9 mouse cellular contexts compared by ENCODE assay signal in the genomic region with DNA sequence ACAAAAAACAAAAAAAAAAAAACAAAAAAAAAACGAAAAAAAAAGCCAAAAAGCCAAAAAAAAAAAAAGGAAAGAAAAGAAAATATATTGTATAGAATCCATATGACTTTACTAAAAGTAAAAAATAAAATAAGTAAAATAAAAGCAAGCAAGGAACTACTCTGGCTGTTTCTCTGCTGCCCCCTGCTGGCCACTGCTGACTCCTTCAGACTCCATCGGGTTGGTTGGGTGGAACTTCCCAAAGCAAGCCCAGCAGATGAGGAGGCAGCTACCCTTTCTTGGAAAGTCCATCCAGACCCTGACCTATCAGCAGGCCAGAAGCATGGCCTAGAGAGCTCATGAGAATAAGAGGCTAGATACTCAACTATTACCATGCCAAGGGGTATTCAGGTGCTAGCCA. TPM values are rescaled to one million over a fixed set of nuclear protein-coding genes. Genes with fewer than 3 reads are reported as not detected.
A peak's percentile ranks its signal among the peaks of the same experiment; 100 is the strongest.
DNase-seq lines count a peak whose midpoint lies in the region; ATAC-seq and TF ChIP-seq lines count a peak whose summit lies in the region.
"Had no signal": no experiment of that assay in that cellular context is flagged by ENCODE, and none has a peak within 500 bp of the region (broad histone marks: within the 10 kb centered on the region; RNA-seq: fewer than 3 reads in every experiment).

No protein-coding gene starts in this region.

- no peak overlapping the region for H3K27ac ChIP-seq in hindbrain, embryonic 14.5 days
- no peak overlapping the region for H3K27ac ChIP-seq in limb, embryonic 14.5 days (replicated peaks; ENCODE audit: low read depth, low read length)

- no peak for TF ChIP-seq POLR2A in limb, embryonic 14.5 days (IDR thresholded peaks at IDR 0.05; ENCODE audit: borderline replicate concordance, extremely low read depth, insufficient read depth, insufficient read length)

- no peak overlapping the region for H3K9ac ChIP-seq in hindbrain, embryonic 14.5 days
- H3K9ac ChIP-seq in limb, embryonic 14.5 days (ENCODE audit: low read depth, low read length, severe bottlenecking): no peak overlapping the region

- H3K4me2 ChIP-seq in hindbrain, embryonic 14.5 days (replicated peaks): no peak overlapping the region
- H3K4me2 ChIP-seq in limb, embryonic 14.5 days (replicated peaks; ENCODE audit: low read depth, low read length, severe bottlenecking): no peak overlapping the region

- no peak overlapping the region for H3K4me3 ChIP-seq in hindbrain, embryonic 14.5 days (replicated peaks; ENCODE audit: low read length)
- H3K4me3 ChIP-seq in limb, embryonic 14.5 days (replicated peaks; ENCODE audit: low read length): no peak overlapping the region
- H3K4me3 ChIP-seq: erythroblast, embryonic 14.5 days had no signal

- 0 out of 2 replicates have a peak, but pooled peaks cover 7% of the 10 kb centered on the region for H3K27me3 ChIP-seq in hindbrain, embryonic 14.5 days (ENCODE audit: control insufficient read depth, insufficient read depth, low read length)
- H3K27me3 ChIP-seq in limb, embryonic 14.5 days (ENCODE audit: control insufficient read depth, insufficient read depth, low read length): no peaks in the 10 kb centered on the region

- peak; percentile 75 for DNase-seq in layer of hippocampus, adult 11-12 months (ENCODE audit: low spot score)
- no peak for DNase-seq in layer of hippocampus, adult 9-10 months (ENCODE audit: low spot score)
- DNase-seq in ZHBTc4 (ENCODE audit: low read depth, low spot score): peak; percentile 77
- DNase-seq in hindbrain, embryonic 14.5 days (ENCODE audit: low spot score): peak; percentile 83
- DNase-seq in limb, embryonic 14.5 days (ENCODE audit: low spot score): peak; percentile 84
- DNase-seq in retina, embryonic 14.5 days (ENCODE audit: low spot score): peak; percentile 88
- DNase-seq in thymus, postnatal 36 days: peak; percentile 62 to 64

- no peaks in the 10 kb centered on the region for H3K36me3 ChIP-seq in hindbrain, embryonic 14.5 days (replicated peaks; ENCODE audit: control insufficient read depth, insufficient read depth)
- no peaks in the 10 kb centered on the region for H3K36me3 ChIP-seq in limb, embryonic 14.5 days (ENCODE audit: control insufficient read depth, insufficient read depth, low read length)

- 0% methylated on average over 2 of the region's 2 CpGs for WGBS in hindbrain, embryonic 14.5 days
- WGBS in limb, embryonic 14.5 days: 10% methylated on average over 2 of the region's 2 CpGs

- H3K4me1 ChIP-seq in hindbrain, embryonic 14.5 days (replicated peaks; ENCODE audit: control insufficient read depth, insufficient read depth, low read length): no peaks in the 10 kb centered on the region
- H3K4me1 ChIP-seq in limb, embryonic 14.5 days (ENCODE audit: control insufficient read depth, insufficient read depth, low read length): no peaks in the 10 kb centered on the region

- peak; percentile 51; the same call in 1 of the 2 replicates for ATAC-seq in common myeloid progenitor, adult 5-6 weeks (replicated peaks; ENCODE audit: low read depth, poor library complexity, severe bottlenecking)
- no peak for ATAC-seq in hindbrain, embryonic 14.5 days (ENCODE audit: low FRiP score)
- peak; percentile 53; the same call in 1 of the 2 replicates for ATAC-seq in limb, embryonic 14.5 days (ENCODE audit: low FRiP score, low read depth)

- no peaks in the 10 kb centered on the region for H3K9me3 ChIP-seq in hindbrain, embryonic 14.5 days (ENCODE audit: control insufficient read depth, low read length)
- no peaks in the 10 kb centered on the region for H3K9me3 ChIP-seq in limb, embryonic 14.5 days (ENCODE audit: control insufficient read depth, low read length)

RNA-seq across cellular contexts. Expression of a gene that starts 4.6 kb away (rescaled TPM):
- total RNA-seq in common myeloid progenitor, adult 5-6 weeks (2017): not detected in 2 replicates
- not detected in 2 replicates for polyA plus RNA-seq in hindbrain, embryonic 14.5 days (2014; fragmentation: Nextera tagmentation; extraction: Ambion mirVana)
- polyA plus RNA-seq in limb, embryonic 14.5 days (2012; rRNA removed): not detected in 2 replicates
- not detected in 2 replicates for polyA plus RNA-seq in limb, embryonic 14.5 days (2014; fragmentation: Nextera tagmentation; extraction: Ambion mirVana)

RNA-seq across cellular contexts. Expression of a gene that starts 20.4 kb away (rescaled TPM):
- total RNA-seq in common myeloid progenitor, adult 5-6 weeks (2017): not detected in 2 replicates
- polyA plus RNA-seq in hindbrain, embryonic 14.5 days (2014; fragmentation: Nextera tagmentation; extraction: Ambion mirVana): 0.31 and 0.39 TPM in 2 replicates
- polyA plus RNA-seq in limb, embryonic 14.5 days (2012; rRNA removed): 1.4 and 1.6 TPM in 2 replicates
- polyA plus RNA-seq in limb, embryonic 14.5 days (2014; fragmentation: Nextera tagmentation; extraction: Ambion mirVana): 1.8 and 1.9 TPM in 2 replicates
- polyA plus RNA-seq: erythroblast, embryonic 14.5 days had no signal

RNA-seq across cellular contexts. Expression of a gene that starts 47.9 kb away (rescaled TPM):
- total RNA-seq in common myeloid progenitor, adult 5-6 weeks (2017): 11.8 and 11.9 TPM in 2 replicates
- 0.64 and 0.68 TPM in 2 replicates for polyA plus RNA-seq in hindbrain, embryonic 14.5 days (2014; fragmentation: Nextera tagmentation; extraction: Ambion mirVana)
- 0.72 and 1.3 TPM in 2 replicates for polyA plus RNA-seq in limb, embryonic 14.5 days (2012; rRNA removed)
- 0.58 and 0.67 TPM in 2 replicates for polyA plus RNA-seq in limb, embryonic 14.5 days (2014; fragmentation: Nextera tagmentation; extraction: Ambion mirVana)
